Mouse (Mus musculus) limb, embryonic 14.5 days (tissue): ENCODE data around the gene Rmnd5b. TPM values are rescaled to one million over a fixed set of nuclear protein-coding genes. Genes with fewer than 3 reads are reported as not detected.

Experiments
- ATAC-seq: fragments of 200-750 bp; cut with Nextera tagmentation; 2 replicates; pipeline ENCODE4 v1.8.0; 2017; ENCODE audit warnings: low read depth, moderate number of reproducible peaks, moderate TSS enrichment; ENCODE audit not compliant: low FRiP score
- DNase-seq: peaks from one replicate; pipeline ENCODE4 v3.0.0-alpha.2; 2015; ENCODE audit warnings: low spot score
- H3K27ac ChIP-seq: fragments of 300-500 bp; sonication (generic); replicated peaks from 2 replicates; pipeline ENCODE4 v1.5.1; 2014; ENCODE audit warnings: low read depth, mild to moderate bottlenecking, low read length, moderate library complexity, mixed read lengths
- H3K27me3 ChIP-seq: fragments of 300-500 bp; sonication (generic); 2 replicates; pipeline ENCODE4 v1.6.1; 2014; ENCODE audit warnings: low read length, mixed read lengths; ENCODE audit not compliant: control insufficient read depth, insufficient read depth
- H3K36me3 ChIP-seq: fragments of 300-500 bp; sonication (generic); 2 replicates; pipeline ENCODE4 v1.6.1; 2014; ENCODE audit warnings: mild to moderate bottlenecking, low read length, moderate library complexity, mixed read lengths; ENCODE audit not compliant: control insufficient read depth, insufficient read depth
- H3K4me1 ChIP-seq: fragments of 300-500 bp; sonication (generic); 2 replicates; pipeline ENCODE4 v1.6.1; 2014; ENCODE audit warnings: antibody characterized with exemption, low read length, mixed read lengths; ENCODE audit not compliant: control insufficient read depth, insufficient read depth
- H3K4me2 ChIP-seq: fragments of 300-500 bp; sonication (generic); replicated peaks from 2 replicates; pipeline ENCODE4 v1.6.1; 2014; ENCODE audit warnings: low read depth, mild to moderate bottlenecking, low read length, moderate library complexity; ENCODE audit not compliant: severe bottlenecking
- H3K4me3 ChIP-seq: fragments of 300-500 bp; sonication (generic); replicated peaks from 2 replicates; pipeline ENCODE4 v1.5.1; 2014; ENCODE audit warnings: low read length
- H3K9ac ChIP-seq: fragments of 300-500 bp; sonication (generic); 2 replicates; pipeline ENCODE4 v1.6.1; 2014; ENCODE audit warnings: mild to moderate bottlenecking, low read depth, low read length, moderate library complexity; ENCODE audit not compliant: severe bottlenecking
- H3K9me3 ChIP-seq: fragments of 300-500 bp; sonication (generic); 2 replicates; pipeline ENCODE4 v1.6.1; 2016; ENCODE audit warnings: low read length; ENCODE audit not compliant: control insufficient read depth
- POLR2A ChIP-seq: fragments of 200-500 bp; IDR thresholded peaks from 2 replicates; pipeline ENCODE4 v1.8.0; 2012; ENCODE audit warnings: inconsistent platforms, mild to moderate bottlenecking, moderate library complexity, borderline replicate concordance; ENCODE audit not compliant: insufficient read depth, insufficient read length; ENCODE audit errors: extremely low read depth
- WGBS: fragments of 180-500 bp; shearing (Covaris S2); extraction: QIAGEN DNeasy Blood & Tissue Kit; methylation state at CpG from one replicate; pipeline ENCODE4 v1.1.7; 2014; 5-methylcytosine and 5-hydroxymethylcytosine counted together
- polyA plus RNA-seq, 2 experiments: library from polyadenylated mRNA; depleted of rRNA in 1 of 2; stranded (reverse) in 1 of 2; unstranded in 1 of 2; fragments of >200 nt; fragmentation: Nextera tagmentation in 1 of 2; extraction: Ambion mirVana in 1 of 2; gene quantifications; 2 replicates each; pipeline versions ENCODE4 v1.2.1 to v1.2.3; 2012 to 2014

Rmnd5b gene
- polyA plus RNA-seq, 2 experiments: 49.3 to 57.4 TPM

- Histone ChIP-seq H3K4me1 (peaks cover 29% of the 10 kb centered on the region), H3K9ac (no peak overlapping the region), H3K4me3 (no peak overlapping the region), H3K27me3 (no peaks in the 10 kb centered on the region), H3K27ac (no peak overlapping the region), H3K36me3 (no peaks in the 10 kb centered on the region), H3K9me3 (no peaks in the 10 kb centered on the region), H3K4me2 (no peak overlapping the region)
- ATAC-seq: no peak
- WGBS: 88% methylated on average over 6 of the region's 6 CpGs
- no peak for DNase-seq
- TF ChIP-seq POLR2A: no peak
Observed at GRCm38 (mm10) chr11:51653736-51654135, 18.0 kb upstream of the Rmnd5b start.

GRCm38 (mm10) chr11:51652889-51653418 lies 17.3 kb upstream of the Rmnd5b start:
- TF ChIP-seq POLR2A: no peak
- Histone ChIP-seq H3K9me3 (no peaks in the 10 kb centered on the region), H3K4me1 (peaks cover 28% of the 10 kb centered on the region)

GRCm38 (mm10) chr11:51650691-51651515 lies 15.2 kb upstream of the Rmnd5b start, which contains the start of the genes N4bp3 and D930048N14Rik:
Gene N4bp3 (minus strand): TSS chr11:51650842.
Gene D930048N14Rik (plus strand): TSS chr11:51650954.
- H3K36me3 ChIP-seq: peaks cover under 1% of the 10 kb centered on the region; the same call in 1 of the 2 replicates

More at GRCm38 (mm10) chr11:51652889-51653418, 17.3 kb upstream of the Rmnd5b start:
- Histone ChIP-seq H3K4me3 (no peak overlapping the region), H3K27ac (no peak overlapping the region), H3K27me3 (no peaks in the 10 kb centered on the region), H3K9ac (no peak overlapping the region), H3K36me3 (no peaks in the 10 kb centered on the region), H3K4me2 (no peak overlapping the region)
- DNase-seq (no peak), ATAC-seq (no peak)
- WGBS: 90% methylated on average over 4 of the region's 4 CpGs

GRCm38 (mm10) chr11:51650261-51650660 lies 14.6 kb upstream of the Rmnd5b start:
- TF ChIP-seq POLR2A: no peak; the same call in 1 of the 2 replicates
- H3K4me1 ChIP-seq: peaks cover 21% of the 10 kb centered on the region
- no peak for DNase-seq
- H3K27ac ChIP-seq: peak overlapping the region; percentile 15
- peaks cover 7% of the 10 kb centered on the region for H3K36me3 ChIP-seq
- H3K27me3 ChIP-seq: no peaks in the 10 kb centered on the region
- H3K9me3 ChIP-seq: no peaks in the 10 kb centered on the region
- H3K4me2 ChIP-seq: peak overlapping the region; percentile 96
- H3K4me3 ChIP-seq: peak overlapping the region; percentile 57
- ATAC-seq: no peak; the same call in 1 of the 2 replicates
- WGBS: 5% methylated on average over 25 of the region's 30 CpGs
- peak overlapping the region; percentile 69 for H3K9ac ChIP-seq

More at GRCm38 (mm10) chr11:51650691-51651515, 15.2 kb upstream of the Rmnd5b start, which contains the start of the genes N4bp3 and D930048N14Rik:
- DNase-seq: peak; percentile 55
- no peak; the same call in 1 of the 2 replicates for TF ChIP-seq POLR2A
- Histone ChIP-seq H3K4me2 (peak within 1 kb of the TSS; percentile 96), H3K9me3 (no peaks in the 10 kb centered on the region), H3K27me3 (no peaks in the 10 kb centered on the region), H3K9ac (peak within 1 kb of the TSS; percentile 69), H3K27ac (peak within 1 kb of the TSS; percentile 15), H3K4me1 (peaks cover 21% of the 10 kb centered on the region), H3K4me3 (peak within 1 kb of the TSS; percentile 57)
- WGBS: under 1% methylated on average over 48 of the region's 70 CpGs
- ATAC-seq: peak; percentile 71

GRCm38 (mm10) chr11:51649889-51650199 lies 14.1 kb upstream of the Rmnd5b start:
- Histone ChIP-seq H3K9ac (peak overlapping the region; percentile 69), H3K4me3 (peak overlapping the region; percentile 57), H3K9me3 (no peaks in the 10 kb centered on the region), H3K36me3 (peaks cover 11% of the 10 kb centered on the region), H3K27me3 (no peaks in the 10 kb centered on the region), H3K27ac (peak overlapping the region; percentile 15), H3K4me2 (peak overlapping the region; percentile 96), H3K4me1 (peaks cover 21% of the 10 kb centered on the region)
- ATAC-seq (no peak), DNase-seq (peak; percentile 23)
- 4% methylated on average over 5 of the region's 7 CpGs for WGBS
- TF ChIP-seq POLR2A: no peak
